Mouse (Mus musculus) gastrocnemius, adult 2 months (tissue): ENCODE measurements around the gene Serf1. TPM values are rescaled to one million over a fixed set of nuclear protein-coding genes. Genes with fewer than 3 reads are reported as not detected.
A peak's percentile ranks its signal among the peaks of the same experiment; 100 is the strongest.

ENCODE experiments used
- DNase-seq: peaks from one replicate; pipeline ENCODE4 v3.0.0; 2022
- H3K27ac ChIP-seq: fragments of 200-600 bp; 2 replicates; pipeline ENCODE4 v1.8.1; 2022; ENCODE audit warnings: mild to moderate bottlenecking
- H3K4me3 ChIP-seq: fragments of 200-600 bp; 2 replicates; pipeline ENCODE4 v1.8.1; 2022; ENCODE audit warnings: mild to moderate bottlenecking, moderate library complexity
- CTCF ChIP-seq: fragments of 200-600 bp; IDR thresholded peaks from 2 replicates; pipeline ENCODE4 v1.8.1; 2022; ENCODE audit warnings: antibody characterized with exemption, mild to moderate bottlenecking, moderate library complexity
- intact Hi-C: fragments of 180-260 bp; cut with DNase I; formaldehyde crosslinking; loops from one replicate; pipeline ENCODE4 v1.15.1; 2025
- long read RNA-seq, 2 experiments: library from polyadenylated mRNA; stranded (forward); transcript quantifications; one replicate each; pipeline ENCODE4 v2.0.0; 2021
- total RNA-seq, 2 experiments: library from RNA; stranded (reverse); gene quantifications; 2 replicates each; pipeline ENCODE4 v1.2.3; 2021

Gene Serf1
- 1 to 10 TPM; 7.6 to 8.7 TPM for total RNA-seq
- long read RNA-seq, experiment 1, transcript Serf1-201 (3 exons, 601 nt) = major isoform, 18 of 18 reads
- long read RNA-seq, experiment 1, partial matches to known transcripts = 0 of 18 reads
- long read RNA-seq, experiment 1, other reads (novel, unspliced or antisense) = 0 of 18 reads
- long read RNA-seq, experiment 2, transcript Serf1-201 (3 exons, 601 nt) = major isoform, 12 of 12 reads
- long read RNA-seq, experiment 2, partial matches to known transcripts = 0 of 12 reads
- long read RNA-seq, experiment 2, other reads (novel, unspliced or antisense) = 0 of 12 reads

- peak; percentile 88 for DNase-seq
- peak within 1 kb of the TSS; percentile 72 for H3K27ac ChIP-seq
- no peak for TF ChIP-seq CTCF
- intact Hi-C loops = loop anchor here (10.0 kb wide), 1 partner anchor 547 kb away; the partner anchor contains the start of genes Ak6, Rad17 and Taf9
- peak within 1 kb of the TSS; percentile 78 for H3K4me3 ChIP-seq
Measured at GRCm38 (mm10) chr13:100107652-100108472, at the start of gene Serf1. Gene Serf1 (plus strand): TSS chr13:100108012.

GRCm38 (mm10) chr13:100063936-100064335 lies 43.9 kb upstream of the Serf1 start:
- no peak for DNase-seq
- no peak overlapping the region for H3K27ac ChIP-seq
- TF ChIP-seq CTCF = no peak
- intact Hi-C loops = no loop called here
- H3K4me3 ChIP-seq = no peak overlapping the region

- no peak for DNase-seq
- Histone ChIP-seq H3K4me3 (no peak overlapping the region), H3K27ac (no peak overlapping the region)
- intact Hi-C loops = loop anchor here (5.0 kb wide), 1 partner anchor 41 kb away; no protein-coding TSS in a partner anchor
- TF ChIP-seq CTCF = no peak
Measured at GRCm38 (mm10) chr13:100067821-100068220, 40.0 kb upstream of the Serf1 start.

DNA sequence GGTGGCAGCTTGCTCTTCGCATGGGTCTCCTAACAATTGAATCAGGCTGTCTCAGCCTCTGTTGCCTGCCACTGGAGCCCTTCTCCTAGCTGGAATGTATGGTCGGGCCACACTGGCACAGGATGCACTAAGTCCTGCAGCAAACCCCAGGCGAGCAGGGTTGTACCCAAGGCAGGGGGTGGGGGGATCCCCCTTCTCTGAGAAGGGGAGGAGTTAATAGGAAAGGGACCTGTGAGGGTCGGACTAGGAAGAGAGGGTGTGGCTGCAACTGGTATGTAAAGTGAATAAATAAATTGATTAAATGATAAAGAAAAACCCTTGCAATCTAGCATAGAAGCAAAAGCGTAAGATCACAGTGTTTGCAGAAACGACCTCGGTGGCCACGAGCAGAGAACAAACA lies 36.3 kb upstream of the Serf1 start:
- Histone ChIP-seq H3K27ac (no peak overlapping the region), H3K4me3 (no peak overlapping the region)
- intact Hi-C loops = no loop called here
- no peak for DNase-seq
- no peak for TF ChIP-seq CTCF

DNA sequence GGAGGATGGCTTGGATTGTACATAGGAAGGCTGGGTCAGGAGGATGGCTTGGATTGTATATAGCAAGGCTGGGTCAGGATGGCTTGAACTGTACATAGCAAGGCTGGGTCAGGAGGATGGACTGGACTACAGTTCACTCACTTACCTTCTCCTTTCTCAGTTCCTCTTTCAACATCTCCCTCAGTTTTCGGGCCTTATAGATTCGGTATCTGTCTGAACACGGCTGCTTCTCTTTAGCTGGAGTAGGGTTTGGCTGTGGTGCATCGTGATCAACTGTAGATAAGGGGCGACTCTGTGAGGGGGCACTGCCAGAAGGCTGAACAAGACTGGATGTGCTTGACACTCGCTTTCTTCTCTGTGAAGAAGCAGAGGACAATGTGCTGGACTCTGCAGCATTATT lies 9.0 kb upstream of the Serf1 start:
- intact Hi-C loops = loop anchor here (5.0 kb wide), 1 partner anchor 72 kb away; no protein-coding TSS in a partner anchor
- Histone ChIP-seq H3K27ac (no peak overlapping the region), H3K4me3 (no peak overlapping the region)
- DNase-seq = no peak
- no peak for TF ChIP-seq CTCF

DNA sequence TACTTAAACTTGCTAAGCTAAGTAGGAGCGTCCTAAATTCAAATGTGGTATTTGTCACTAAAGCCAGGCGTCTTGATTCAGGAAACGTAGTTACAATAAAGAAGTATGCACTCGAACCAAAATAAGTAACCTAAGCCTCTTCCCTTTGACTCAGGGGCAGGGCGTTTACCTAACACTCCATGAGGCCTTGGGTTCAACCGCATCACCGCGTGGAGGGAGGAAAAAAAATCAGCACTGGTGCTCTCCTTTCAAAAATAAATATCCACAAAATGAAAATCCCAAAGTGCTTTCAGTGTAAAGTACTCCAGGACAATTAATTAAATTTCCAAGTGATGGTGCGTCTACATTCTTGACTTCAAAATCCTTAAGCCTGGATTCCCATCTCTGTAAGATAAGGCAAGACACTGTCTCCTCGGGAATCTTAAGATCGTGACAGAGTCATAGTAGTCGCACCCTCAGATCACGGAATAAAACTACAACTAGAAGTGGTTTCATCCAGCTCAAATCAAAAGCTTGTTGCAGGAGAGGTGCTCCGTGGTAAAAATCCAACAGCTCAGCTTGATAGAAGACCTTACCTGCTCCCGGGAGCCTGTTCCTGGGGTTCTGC lies 4.7 kb upstream of the Serf1 start:
- no peak for DNase-seq
- intact Hi-C loops = loop anchor here (10.0 kb wide), 1 partner anchor 552 kb away; the partner anchor contains the start of genes Ak6, Rad17 and Taf9
- Histone ChIP-seq H3K27ac (peak overlapping the region; percentile 96), H3K4me3 (peak overlapping the region; percentile 85)
- no peak for TF ChIP-seq CTCF

DNA sequence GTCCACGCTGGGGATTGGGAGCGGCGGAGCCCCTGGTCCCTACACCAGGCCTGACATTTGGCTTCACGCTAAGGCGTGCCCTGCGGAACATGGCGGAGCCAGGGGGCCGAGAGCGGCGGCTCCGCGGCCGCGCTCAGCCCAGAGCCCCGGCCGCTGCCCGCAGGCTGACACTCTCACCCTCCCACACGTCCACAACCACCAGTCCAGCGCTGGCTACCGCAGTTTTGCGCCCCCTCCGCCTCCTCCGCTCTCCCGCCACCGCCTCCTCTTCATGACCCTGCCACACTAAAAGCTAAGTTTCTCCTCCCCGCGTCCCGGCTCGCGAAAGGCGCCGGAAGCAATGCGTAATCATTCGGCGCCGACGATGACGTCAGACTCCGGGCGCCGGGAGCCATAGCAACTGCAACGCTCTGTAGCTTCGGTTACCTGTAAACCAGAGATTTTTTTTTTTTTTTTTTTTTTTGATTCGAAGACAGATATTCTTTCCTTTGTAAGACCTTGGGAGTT lies 4.0 kb upstream of the Serf1 start, which contains the start of gene Bdp1:
Gene Bdp1, minus strand, starts transcription at position 323 of the 507 bp plus-strand sequence.
- intact Hi-C loops = loop anchor here (2.0 to 10.0 kb wide), 2 partner anchors 21 to 551 kb away; partner anchors contain the start of genes Ak6, Rad17, Smn1 and Taf9
- peak within 1 kb of the TSS; percentile 96 for H3K27ac ChIP-seq
- peak within 1 kb of the TSS; percentile 85 for H3K4me3 ChIP-seq
- peak; percentile 95 for DNase-seq
- no peak for TF ChIP-seq CTCF

- intact Hi-C loops = no loop called here
- TF ChIP-seq CTCF = peak; percentile 65
- no peak for DNase-seq
- Histone ChIP-seq H3K27ac (no peak overlapping the region), H3K4me3 (no peak overlapping the region)
Measured at GRCm38 (mm10) chr13:100112218-100112972, 4.6 kb downstream of the Serf1 start.

DNA sequence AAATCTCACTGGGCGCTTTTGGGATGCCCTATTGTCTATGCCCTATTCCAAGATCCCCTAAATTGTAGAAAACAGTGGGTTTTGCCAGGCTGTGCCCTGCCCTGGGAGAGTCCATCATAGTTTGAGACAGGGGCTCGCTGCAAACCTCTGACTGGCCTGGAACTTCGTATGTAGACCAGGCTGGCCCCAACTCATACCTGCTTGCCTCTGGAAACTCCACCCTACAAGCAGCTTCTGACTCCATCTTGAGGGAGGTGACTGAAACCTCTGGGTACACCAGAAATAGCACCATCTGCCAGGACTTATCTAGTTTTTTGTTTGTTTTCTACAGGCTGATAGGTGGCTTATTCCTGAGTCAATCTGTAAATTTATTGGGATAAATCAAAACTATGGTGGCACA lies 16.2 kb downstream of the Serf1 start:
- H3K4me3 ChIP-seq = peak overlapping the region; percentile 99
- intact Hi-C loops = loop anchor here (2.0 kb wide), 1 partner anchor 19 kb away; the partner anchor contains the start of gene Bdp1

DNA sequence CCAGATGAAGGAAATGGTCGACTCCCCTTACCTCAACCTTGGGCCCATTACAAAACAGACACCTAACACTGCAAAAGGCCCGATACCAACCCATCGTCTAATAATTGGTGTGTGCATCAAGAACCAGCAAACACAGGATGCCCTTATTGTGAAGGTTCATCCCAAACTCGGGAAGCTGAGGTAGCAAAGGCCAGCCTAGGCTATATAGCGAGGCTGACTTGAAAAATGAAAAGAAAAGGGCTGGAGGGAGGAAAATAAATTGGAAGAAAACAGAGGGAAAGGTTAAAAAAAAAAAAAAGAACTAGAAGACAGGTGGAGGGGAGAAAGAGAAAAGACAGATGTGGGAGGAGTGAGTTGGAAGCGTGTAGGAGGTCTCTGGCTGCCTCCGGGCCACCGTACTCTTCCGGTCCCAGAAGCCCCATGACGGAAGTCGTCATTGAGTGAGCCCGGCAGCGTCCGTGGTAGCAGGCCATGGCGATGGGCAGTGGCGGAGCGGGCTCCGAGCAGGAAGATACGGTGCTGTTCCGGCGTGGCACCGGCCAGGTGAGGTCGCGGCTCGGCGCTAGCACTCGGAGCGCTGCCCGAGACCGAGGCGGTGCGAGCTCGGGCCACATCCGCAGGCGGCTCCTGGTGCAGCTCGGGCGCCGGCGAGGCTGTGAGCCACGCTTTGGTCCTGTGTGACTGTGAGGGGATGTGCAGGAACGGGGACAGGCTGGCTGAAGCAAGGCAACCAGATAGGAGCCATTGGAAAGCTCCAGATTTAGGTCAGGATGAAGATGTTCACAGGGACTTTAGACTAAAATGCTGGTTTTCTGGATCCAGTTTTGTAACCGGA lies 16.8 kb downstream of the Serf1 start, which contains the start of gene Smn1:
Gene Smn1, plus strand, starts transcription at position 430 of the 835 bp plus-strand sequence.
- intact Hi-C loops = loop anchor here (2.0 kb wide), 1 partner anchor 20 kb away; the partner anchor contains the start of gene Bdp1
- no peak for TF ChIP-seq CTCF
- Histone ChIP-seq H3K4me3 (peak within 1 kb of the TSS; percentile 99), H3K27ac (peak within 1 kb of the TSS; percentile 80)
- DNase-seq = peak; percentile 95

More for the DNA sequence above, 16.2 kb downstream of the Serf1 start:
- DNase-seq = no peak
- no peak for TF ChIP-seq CTCF
- H3K27ac ChIP-seq = no peak overlapping the region; the same call in 1 of the 2 replicates
